Mouse (Mus musculus) E14TG2a.4 (cell line): ENCODE results near the gene Dock8.

Experiments used
- CTCF ChIP-seq: conservative IDR thresholded peaks from 2 replicates; pipeline ENCODE4 v1.5.1; 2014; ENCODE audit warnings: low read length
- NANOG ChIP-seq: IDR thresholded peaks from 2 replicates; pipeline ENCODE4 v1.6.1; 2014; ENCODE audit warnings: borderline replicate concordance, low read length, mixed read lengths
- POU5F1 ChIP-seq: IDR thresholded peaks from 2 replicates; pipeline ENCODE4 v1.6.1; 2014; ENCODE audit warnings: low read length, borderline replicate concordance

DNA sequence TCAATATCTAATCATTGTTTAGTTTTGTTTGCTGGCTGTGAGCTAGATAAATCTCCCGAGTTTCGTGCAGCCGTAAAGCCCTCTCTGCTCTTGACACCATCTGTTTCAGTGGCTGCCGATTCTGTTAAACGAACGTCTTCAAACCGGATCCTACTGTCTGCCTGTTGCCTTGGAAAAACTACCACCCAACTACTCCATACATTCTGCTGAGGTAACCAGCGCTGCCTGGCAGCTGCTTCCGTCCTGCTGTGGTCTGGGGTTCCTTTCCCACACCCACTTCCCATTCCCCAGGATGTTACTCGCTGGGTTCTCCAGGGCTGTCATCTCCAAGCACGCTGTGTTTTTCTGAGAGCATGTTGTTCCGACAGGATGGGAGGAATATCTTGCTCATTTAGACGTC lies 123.7 kb downstream of the Dock8 start:
- no peak for TF ChIP-seq CTCF
- TF ChIP-seq NANOG: no peak
- TF ChIP-seq POU5F1: no peak
